Mouse (Mus musculus) retina, postnatal 1 day (tissue): ENCODE results near the gene 2010003K11Rik.
A peak's percentile ranks its signal among the peaks of the same experiment; 100 is the strongest.

Experiments
- DNase-seq: peaks from one replicate; pipeline ENCODE4 v3.0.0-alpha.2; 2012

2010003K11Rik gene

DNA sequence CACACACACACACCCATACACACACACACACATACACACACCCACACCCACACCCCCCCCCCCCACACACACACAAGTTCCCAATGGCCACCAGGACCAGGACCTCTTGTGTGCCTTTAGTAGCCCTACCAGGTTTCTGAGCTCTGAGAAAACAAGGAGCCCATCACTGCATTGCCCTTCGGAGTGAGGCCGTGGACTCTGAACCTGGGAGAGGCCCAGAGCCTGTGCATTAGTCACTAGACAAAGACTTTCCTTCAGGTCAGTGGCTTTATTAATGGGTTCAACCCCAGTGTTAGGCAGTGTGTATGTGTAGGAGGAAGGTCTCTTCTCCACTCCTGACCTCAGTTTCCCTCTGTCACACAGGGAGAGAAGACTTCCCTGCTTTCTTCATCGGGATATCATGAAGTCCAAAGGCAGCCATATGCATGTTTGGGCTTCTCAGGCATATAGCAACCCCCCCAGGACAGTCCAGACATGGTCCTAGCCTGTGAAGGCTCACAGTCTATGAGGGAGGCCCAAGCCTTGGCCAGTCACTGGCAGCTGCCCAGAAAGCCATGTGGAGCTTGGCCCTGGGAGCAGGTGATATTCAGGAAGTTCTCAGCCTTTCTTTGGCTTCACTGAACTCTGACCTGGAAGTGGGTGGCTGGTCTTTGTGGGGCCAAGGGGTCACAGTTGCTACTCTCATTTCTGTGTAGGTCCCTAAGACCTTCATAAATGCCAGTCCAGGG is 1.7 kb downstream of the 2010003K11Rik start:
- DNase-seq: no peak

- DNase-seq: no peak
These were observed 2.6 kb downstream of the 2010003K11Rik start for GRCm38 (mm10) chr19:4495814-4496213.

DNA sequence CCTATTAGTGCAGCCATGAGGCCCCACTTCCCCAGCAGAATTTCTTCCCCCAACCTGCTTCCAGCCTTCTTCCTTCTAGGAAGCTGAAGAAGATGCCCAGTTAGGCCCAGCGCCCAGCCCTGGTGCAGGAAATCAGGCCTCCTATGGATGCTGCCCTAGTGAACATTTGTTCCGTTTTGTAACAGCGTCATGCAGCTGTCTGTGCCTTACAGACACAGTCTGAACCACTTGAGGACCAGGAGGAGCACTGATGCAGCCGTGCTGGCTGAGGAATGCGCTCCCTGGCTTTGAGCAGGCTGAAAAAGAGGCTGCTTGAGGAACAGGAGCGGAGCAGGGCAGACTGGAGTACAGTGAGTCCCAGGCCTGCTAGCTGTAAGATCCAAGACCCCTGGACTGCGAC is 3.7 kb downstream of the 2010003K11Rik start:
- no peak for DNase-seq

DNA sequence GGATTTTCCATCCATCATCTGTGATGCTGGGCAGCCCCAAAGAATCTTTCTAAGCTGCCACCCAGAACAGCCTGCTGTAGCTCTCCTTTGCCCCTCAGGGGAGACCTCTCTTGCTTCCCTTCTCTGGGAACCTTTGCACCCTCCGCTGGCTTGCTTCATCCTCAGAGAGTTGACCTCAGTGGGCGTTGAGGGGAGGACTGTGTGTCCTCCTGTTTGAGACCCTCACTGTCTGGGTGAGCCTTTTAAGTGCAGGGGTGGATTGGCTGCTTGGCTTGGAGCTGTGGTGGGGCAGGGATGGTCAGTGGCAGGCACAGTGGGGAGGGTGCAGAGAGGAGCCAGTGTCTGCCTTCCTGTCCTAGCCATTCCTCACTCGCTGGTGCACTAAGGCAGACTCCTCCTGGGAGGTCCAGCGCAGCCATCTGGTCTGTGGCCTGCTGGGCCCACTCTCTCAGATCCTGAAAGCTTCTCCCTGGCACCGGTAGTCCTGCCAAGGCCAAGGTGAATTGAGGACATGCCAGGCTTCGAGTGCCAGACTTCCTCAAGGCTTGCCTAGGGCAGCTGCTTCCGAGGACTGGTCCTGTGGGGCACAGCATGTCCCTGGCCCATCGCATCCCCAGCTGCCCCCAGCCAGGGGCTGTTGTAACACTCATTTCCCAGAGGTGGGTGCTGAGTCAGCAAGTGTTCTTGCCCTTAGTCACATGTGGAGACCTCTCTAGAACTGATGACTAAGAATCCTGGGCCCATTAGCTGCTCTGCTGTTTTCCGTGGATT is 5.7 kb downstream of the 2010003K11Rik start:
- no peak for DNase-seq

GRCm38 (mm10) chr19:4491080-4491695 is 7.2 kb downstream of the 2010003K11Rik start:
- no peak for DNase-seq

DNA sequence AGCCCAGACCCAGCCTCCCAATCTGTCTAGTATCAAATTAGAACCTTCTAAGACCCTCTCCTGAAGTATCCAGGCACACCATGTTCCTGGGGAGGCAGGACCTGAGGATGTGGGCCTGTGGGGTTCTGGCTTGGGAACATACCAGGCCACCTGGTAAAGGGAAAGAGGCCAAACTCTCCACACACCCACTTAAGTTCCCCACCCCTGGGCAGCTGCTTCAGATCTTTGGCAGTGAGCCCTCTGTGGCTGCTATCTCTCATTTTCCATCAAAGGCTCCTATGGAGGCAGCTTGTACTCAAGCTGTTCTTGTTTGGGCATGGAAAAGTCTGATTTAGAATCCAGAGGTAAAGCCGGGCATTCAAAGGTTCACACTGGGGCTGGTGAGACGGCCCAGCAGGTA is 10.5 kb downstream of the 2010003K11Rik start:
- DNase-seq: no peak

DNA sequence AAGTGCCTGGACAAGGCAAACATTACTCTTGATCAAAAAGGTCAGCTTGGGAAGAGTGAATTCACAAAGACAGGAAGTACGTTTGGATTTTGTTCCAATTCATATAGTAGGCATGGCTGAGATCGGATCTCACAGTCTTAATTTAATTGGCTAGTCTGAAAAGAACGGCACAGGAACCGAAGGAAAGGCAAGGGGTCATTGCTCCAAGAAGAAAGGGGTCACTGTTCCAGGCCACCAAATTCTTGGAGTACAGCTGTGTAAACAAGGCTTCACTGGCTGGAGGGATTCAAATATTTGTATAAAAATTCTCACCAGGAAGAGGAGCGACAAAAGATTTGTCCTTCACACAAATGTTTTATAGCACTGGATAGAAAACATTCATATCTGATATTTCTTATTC is 13.4 kb downstream of the 2010003K11Rik start:
- no peak for DNase-seq

GRCm38 (mm10) chr19:4482111-4482859 is 16.1 kb downstream of the 2010003K11Rik start:
- DNase-seq: no peak

GRCm38 (mm10) chr19:4481326-4481725 is 17.1 kb downstream of the 2010003K11Rik start:
- no peak for DNase-seq

- DNase-seq: no peak
These were observed 18.3 kb downstream of the 2010003K11Rik start for GRCm38 (mm10) chr19:4480041-4480440.

DNA sequence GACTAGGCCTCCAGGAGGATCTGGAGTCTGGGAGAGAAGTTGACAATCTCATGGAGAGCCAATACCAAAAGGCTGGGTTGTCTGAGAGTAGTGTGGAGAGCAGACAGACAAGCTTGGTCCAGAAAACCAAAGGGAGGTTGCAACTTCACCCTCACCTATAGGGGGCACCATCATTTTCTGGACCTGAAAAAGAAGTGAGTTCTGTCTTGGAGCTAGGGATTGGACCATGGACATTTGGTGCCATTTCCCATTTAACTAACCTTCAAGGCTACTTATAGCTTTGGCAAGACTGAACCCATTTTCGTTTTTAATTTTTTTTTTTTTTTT is 20.2 kb downstream of the 2010003K11Rik start:
- DNase-seq: peak; percentile 46

DNA sequence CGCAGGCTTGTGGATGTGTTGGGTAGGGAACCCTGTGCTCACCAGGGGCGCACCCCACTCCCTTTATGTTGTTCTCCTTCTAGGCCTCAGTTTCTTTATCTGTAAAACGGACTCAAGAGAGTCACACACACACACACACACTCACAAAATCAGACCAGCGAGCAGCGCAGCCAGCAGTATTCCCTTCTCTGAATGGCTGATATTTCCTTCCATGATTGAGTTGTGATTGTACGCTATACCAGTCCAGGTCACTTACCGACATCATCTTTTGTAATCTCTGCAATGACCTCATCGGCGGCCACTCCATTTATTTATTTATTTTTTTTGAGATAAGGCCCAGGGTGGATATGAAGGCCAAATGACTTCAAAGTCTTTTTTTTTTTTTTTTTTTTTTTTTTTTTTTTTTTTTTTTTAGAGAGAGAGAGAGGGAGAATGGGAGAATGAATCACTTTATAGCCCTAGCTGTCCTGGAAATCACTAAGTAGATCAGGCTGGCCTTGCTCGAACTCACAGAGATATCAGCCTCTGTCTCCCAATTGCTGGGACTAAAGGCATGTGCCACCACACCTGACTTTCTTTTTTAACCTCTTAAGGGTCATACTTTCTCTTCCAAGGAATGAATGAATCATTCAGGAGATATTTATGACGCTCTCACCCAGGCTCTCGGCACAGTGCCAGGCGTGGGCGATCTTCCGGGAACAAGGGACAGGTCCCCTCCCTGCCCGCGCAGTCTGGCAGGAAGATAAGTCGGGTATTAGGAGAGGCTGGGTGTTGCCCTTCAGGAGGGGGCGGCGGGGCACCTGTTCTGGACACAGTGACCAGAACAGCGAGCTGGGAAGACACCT is 20.8 kb downstream of the 2010003K11Rik start, which contains the start of gene Syt12:
Gene Syt12 (minus strand): TSS at position 103 of the 845 bp plus-strand sequence.
- DNase-seq: peak; percentile 24

- DNase-seq: peak; percentile 65
These were observed 21.7 kb downstream of the 2010003K11Rik start for GRCm38 (mm10) chr19:4476601-4477257.

- DNase-seq: no peak
These were observed 23.0 kb downstream of the 2010003K11Rik start for GRCm38 (mm10) chr19:4475224-4475925.

DNA sequence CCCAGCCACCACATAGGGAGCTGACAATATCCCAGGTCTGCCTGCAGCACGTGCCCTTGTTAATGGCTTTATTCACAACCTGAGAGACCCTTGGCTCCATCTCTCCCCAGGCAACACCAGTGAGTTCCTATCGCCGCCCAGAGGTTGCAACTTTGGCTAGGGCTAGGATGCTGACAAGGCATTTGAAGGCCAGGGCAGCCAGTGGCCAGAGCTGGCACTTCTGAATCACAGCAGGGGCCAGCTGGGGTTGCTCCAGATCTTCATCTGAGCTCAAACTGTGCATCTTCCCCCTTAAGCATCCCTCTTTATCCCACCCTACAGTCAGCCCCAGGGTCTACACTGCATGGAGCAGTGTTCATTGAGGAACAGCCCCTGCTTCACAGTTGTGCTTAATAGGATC is 23.6 kb downstream of the 2010003K11Rik start:
- DNase-seq: no peak

GRCm38 (mm10) chr19:4473549-4473948 is 24.8 kb downstream of the 2010003K11Rik start:
- no peak for DNase-seq

- no peak for DNase-seq
These were observed 30.0 kb downstream of the 2010003K11Rik start for GRCm38 (mm10) chr19:4468363-4468762.

GRCm38 (mm10) chr19:4464666-4465065 is 33.7 kb downstream of the 2010003K11Rik start:
- DNase-seq: no peak

DNA sequence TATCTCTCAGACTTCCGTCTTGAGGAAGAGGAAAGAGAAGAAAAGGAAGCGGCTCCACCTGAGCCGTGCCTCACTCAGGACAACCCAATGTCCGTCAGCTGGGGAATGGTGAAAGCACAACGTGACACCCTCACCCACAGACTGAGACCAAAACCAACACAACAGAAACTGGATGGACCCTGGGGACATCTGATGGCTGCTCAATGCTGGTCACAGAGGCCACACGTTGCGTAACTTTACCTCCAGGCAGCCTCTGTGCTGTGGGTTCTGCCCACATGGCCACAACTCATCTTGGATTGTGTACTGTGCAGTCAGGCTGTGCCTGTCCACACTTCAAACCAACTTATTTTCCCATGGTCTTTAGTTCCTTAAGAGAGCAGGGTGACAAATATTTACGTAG is 36.4 kb downstream of the 2010003K11Rik start:
- DNase-seq: no peak

GRCm38 (mm10) chr19:4456227-4456626 is 42.2 kb downstream of the 2010003K11Rik start:
- peak; percentile 80 for DNase-seq
